Mouse (Mus musculus) olfactory bulb, adult 2 months (tissue): ENCODE data around the gene Abcg8. TPM values are rescaled to one million over a fixed set of nuclear protein-coding genes. Genes with fewer than 3 reads are reported as not detected.

Source experiments
- H3K27ac ChIP-seq: fragments of 200-500 bp; 2 replicates; pipeline ENCODE4 v1.5.1; 2012; ENCODE audit warnings: low read depth, low read length; ENCODE audit not compliant: insufficient read depth
- H3K4me1 ChIP-seq: fragments of 200-500 bp; 2 replicates; pipeline ENCODE4 v1.6.1; 2012; ENCODE audit warnings: low read length; ENCODE audit not compliant: control insufficient read depth, insufficient read depth
- H3K4me3 ChIP-seq: fragments of 200-500 bp; 2 replicates; pipeline ENCODE4 v1.5.1; 2012; ENCODE audit warnings: mild to moderate bottlenecking, low read depth, low read length, moderate library complexity; ENCODE audit not compliant: insufficient read depth
- CTCF ChIP-seq: fragments of 200-500 bp; IDR thresholded peaks from 2 replicates; pipeline ENCODE4 v1.5.1; 2012; ENCODE audit warnings: low read depth, mild to moderate bottlenecking, low read length, moderate library complexity; ENCODE audit not compliant: insufficient read depth
- POLR2A ChIP-seq: fragments of 200-500 bp; IDR thresholded peaks from 2 replicates; pipeline ENCODE4 v1.6.1; 2012; ENCODE audit warnings: mild to moderate bottlenecking, low read depth, low read length, moderate library complexity; ENCODE audit not compliant: insufficient read depth
- WGBS: fragments of 180-500 bp; shearing (Covaris S2); methylation state at CpG from one replicate; pipeline ENCODE4 v1.1.7; 2018; 5-methylcytosine and 5-hydroxymethylcytosine counted together
- polyA plus RNA-seq: library from polyadenylated mRNA; stranded (reverse); fragments of >200 nt; gene quantifications from 2 replicates; pipeline ENCODE4 v1.2.4, GENCODE M21; 2012; ENCODE audit warnings: low replicate concordance; ENCODE audit not compliant: missing spikeins, insufficient read depth, insufficient read length

Abcg8 gene
- polyA plus RNA-seq, 1 experiment = not detected

- Histone ChIP-seq H3K4me3 (no peak overlapping the region), H3K4me1 (no peaks in the 10 kb centered on the region), H3K27ac (no peak overlapping the region)
- 53% methylated on average over 3 of the region's 3 CpGs for WGBS
- no peak for TF ChIP-seq CTCF
- TF ChIP-seq POLR2A = no peak
Observed at GRCm38 (mm10) chr17:84641893-84642292, 34.2 kb upstream of the Abcg8 start.

DNA sequence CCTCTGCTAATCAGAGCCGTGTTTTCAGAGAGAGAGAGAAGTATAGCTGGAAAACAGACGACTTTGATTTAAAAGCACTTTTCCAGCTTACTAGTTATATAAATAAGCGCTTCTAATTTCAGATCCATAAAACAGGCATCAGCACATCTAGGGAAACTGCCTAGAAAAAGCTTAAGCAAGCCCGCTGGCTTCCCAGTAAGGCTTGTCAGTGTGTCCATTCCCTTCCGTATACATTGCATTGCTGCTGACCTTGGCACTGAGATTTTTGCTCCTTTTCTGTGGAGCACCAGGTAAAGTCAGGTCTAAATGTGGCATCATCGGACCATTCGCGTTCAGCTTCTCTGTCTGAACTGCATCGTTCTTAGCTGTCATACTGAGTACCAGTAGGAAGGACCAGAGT lies 33.8 kb upstream of the Abcg8 start:
- Histone ChIP-seq H3K27ac (no peak overlapping the region), H3K4me1 (no peaks in the 10 kb centered on the region), H3K4me3 (no peak overlapping the region)
- 85% methylated on average over 9 of the region's 9 CpGs for WGBS
- TF ChIP-seq POLR2A = no peak
- TF ChIP-seq CTCF = no peak

DNA sequence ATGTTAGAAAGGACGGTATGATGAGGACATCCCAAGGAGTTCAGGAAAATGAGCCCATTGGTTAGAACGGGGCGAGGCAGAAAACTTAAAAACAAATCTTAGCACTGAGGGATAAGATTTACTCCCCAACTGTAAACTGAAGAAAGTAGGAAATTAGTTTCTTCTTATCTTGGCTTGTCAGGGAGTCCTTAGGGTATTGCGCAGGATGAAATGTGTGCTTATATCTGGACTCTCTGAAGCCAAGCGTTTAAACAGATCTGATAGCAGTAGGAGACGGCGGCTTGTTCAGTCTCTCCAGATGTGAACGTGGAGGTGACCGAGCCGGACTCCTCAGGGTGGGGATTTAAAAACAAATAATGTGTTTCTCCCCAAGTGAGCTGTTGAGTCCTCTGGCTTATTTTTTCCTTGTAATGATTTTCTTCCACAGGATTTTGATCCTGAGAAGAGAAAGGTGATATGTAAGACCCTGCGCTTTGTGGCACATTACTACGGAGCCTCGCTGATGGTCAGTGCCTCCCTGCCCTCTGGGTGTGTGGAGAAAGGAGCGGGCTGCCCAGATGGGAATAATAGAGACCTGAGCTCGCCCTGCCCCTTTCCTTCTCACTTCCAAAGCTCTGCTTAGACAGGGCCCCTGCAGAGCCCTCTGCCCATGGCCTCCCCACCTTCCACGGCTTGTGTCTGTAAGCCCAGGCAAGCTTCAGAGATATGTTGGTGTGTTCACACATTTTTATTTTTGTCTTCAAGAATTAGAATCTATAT lies 31.6 kb upstream of the Abcg8 start:
- TF ChIP-seq CTCF (no peak), POLR2A (no peak)
- Histone ChIP-seq H3K27ac (no peak overlapping the region), H3K4me1 (no peaks in the 10 kb centered on the region), H3K4me3 (no peak overlapping the region)
- 84% methylated on average over 16 of the region's 16 CpGs for WGBS

DNA sequence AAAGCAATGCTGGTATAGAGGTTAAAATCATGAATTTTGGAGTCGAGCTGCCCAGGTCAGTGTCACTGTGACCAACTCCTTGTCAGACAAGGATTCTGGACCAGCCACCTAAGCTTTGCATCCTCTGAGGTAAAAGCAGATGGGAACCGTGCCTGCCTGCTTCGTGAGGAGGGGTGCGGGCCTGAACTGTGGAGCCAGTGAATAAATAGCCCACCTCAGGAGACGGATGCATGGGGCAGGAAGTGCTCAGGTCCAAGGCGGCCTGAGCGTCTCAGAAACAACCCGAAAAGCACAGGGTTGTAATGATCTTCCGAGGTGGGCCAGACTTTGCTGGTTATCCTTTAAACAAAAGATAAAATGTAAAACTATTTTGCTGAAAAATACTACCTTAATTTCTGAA lies 31.0 kb upstream of the Abcg8 start:
- no peak overlapping the region for H3K27ac ChIP-seq
- no peak for TF ChIP-seq POLR2A
- TF ChIP-seq CTCF = no peak
- no peak overlapping the region for H3K4me3 ChIP-seq
- 69% methylated on average over 9 of the region's 9 CpGs for WGBS
- no peaks in the 10 kb centered on the region for H3K4me1 ChIP-seq

DNA sequence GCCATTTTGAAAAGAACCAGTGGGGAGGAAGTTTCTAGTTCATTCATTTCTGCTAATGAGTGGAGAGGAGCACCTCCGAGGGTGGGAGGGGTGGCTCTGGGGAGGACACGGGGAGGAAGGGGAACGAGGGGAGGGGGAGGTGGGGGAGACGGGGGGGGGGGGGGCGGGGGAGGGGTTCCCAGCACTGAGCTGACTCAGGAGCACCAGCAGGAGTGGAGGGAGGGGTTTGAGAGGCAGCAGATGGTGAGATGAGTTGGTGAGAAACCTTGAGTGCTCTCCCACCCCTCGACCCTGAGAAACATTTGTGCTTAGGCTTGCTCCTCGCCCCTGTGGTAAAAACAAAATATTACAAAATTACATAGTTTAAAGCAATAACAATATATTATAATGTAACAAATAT lies 30.2 kb upstream of the Abcg8 start:
- H3K4me3 ChIP-seq = no peak overlapping the region
- TF ChIP-seq POLR2A (no peak), CTCF (no peak)
- no peaks in the 10 kb centered on the region for H3K4me1 ChIP-seq
- H3K27ac ChIP-seq = no peak overlapping the region
- WGBS = 26% methylated on average over 3 of the region's 7 CpGs

DNA sequence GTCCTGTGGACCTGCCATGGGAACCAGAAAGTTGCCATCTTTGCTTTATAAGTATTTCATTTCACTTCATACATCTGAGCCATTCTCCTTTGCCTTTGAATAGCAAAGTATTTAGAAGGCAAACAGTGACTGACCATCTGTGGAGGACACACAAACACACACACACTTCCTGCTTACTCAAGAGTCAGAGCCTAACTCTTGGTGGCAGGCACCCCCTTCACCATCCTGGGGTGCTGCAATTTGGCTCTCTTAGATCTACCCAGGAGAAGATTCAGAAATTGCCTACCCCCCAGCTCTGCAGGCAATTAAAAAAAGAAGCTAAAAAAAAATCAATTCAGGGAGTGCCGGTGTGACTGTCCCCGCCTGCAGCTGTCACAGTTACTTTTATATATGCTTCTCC lies 29.6 kb upstream of the Abcg8 start:
- TF ChIP-seq POLR2A = no peak
- TF ChIP-seq CTCF = no peak
- Histone ChIP-seq H3K4me3 (no peak overlapping the region), H3K27ac (no peak overlapping the region), H3K4me1 (no peaks in the 10 kb centered on the region)
- WGBS = 47% methylated on average over 2 of the region's 2 CpGs

DNA sequence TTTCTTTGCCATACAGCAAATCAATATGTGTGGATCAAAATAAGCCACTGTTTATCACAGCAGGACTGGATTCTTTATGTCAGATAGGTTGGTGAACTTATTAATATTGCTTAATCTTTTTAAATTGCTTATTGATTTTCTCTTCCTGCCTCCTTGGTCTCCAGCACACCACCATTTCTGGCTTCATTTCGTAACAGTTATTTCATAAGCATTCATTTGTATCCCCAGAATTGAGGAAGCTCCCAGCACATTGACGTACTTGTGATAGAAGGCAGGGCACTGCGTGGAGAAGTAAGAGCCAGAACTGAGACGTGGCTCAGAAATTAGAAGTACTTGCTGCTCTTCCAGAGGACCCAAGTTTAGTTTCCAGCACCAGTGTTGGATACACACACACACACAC lies 28.5 kb upstream of the Abcg8 start:
- no peak overlapping the region for H3K27ac ChIP-seq
- H3K4me3 ChIP-seq = no peak overlapping the region
- TF ChIP-seq CTCF (no peak), POLR2A (no peak)
- no peaks in the 10 kb centered on the region for H3K4me1 ChIP-seq
- WGBS = 89% methylated on average over 4 of the region's 4 CpGs

GRCm38 (mm10) chr17:84650302-84651017 lies 25.6 kb upstream of the Abcg8 start:
- no peaks in the 10 kb centered on the region for H3K4me1 ChIP-seq
- no peak overlapping the region for H3K4me3 ChIP-seq
- H3K27ac ChIP-seq = no peak overlapping the region
- WGBS = 93% methylated on average over 9 of the region's 9 CpGs
- TF ChIP-seq CTCF = no peak
- no peak for TF ChIP-seq POLR2A

DNA sequence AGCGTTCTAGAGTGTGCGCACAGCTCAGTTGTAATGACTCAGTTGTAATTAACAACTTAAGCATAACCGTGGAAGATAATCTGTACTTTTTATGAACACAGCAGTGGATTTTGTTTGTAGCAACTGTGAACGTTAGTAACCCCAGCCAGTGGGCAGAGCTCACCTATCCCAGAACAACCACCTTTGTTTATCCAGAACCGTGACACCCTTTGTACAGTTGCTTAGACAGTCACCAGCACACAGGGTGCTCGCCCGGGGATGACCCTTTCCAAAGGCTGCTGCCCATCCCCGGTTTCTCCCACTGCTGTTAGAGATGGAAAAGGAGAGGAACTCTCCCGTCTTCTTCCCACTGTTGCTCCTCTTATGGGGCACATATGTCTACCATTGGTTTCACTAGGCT lies 22.6 kb upstream of the Abcg8 start:
- no peak overlapping the region for H3K27ac ChIP-seq
- TF ChIP-seq POLR2A (no peak), CTCF (no peak)
- peaks cover 5% of the 10 kb centered on the region; the same call in 1 of the 2 replicates for H3K4me1 ChIP-seq
- WGBS = 76% methylated on average over 9 of the region's 9 CpGs
- H3K4me3 ChIP-seq = no peak overlapping the region
